Mouse (Mus musculus) induced T-regulatory cell, adult 2 months (primary cell): Measurements from ENCODE around the gene Ddt.
A peak's percentile ranks its signal among the peaks of the same experiment; 100 is the strongest.

Source experiments
- DNase-seq: peaks from one replicate; pipeline ENCODE4 v3.0.0-alpha.2; 2012; ENCODE audit warnings: low read depth

The Ddt gene

GRCm38 (mm10) chr10:75767756-75768155, 5.5 kb downstream of the Ddt start:
- DNase-seq = peak; percentile 44

GRCm38 (mm10) chr10:75766856-75767255, 6.4 kb downstream of the Ddt start:
- no peak for DNase-seq

- peak; percentile 96 for DNase-seq
Observed at GRCm38 (mm10) chr10:75764519-75765473, 8.4 kb downstream of the Ddt start.

GRCm38 (mm10) chr10:75763682-75764518, 9.3 kb downstream of the Ddt start, which contains the start of gene Cabin1:
TSS of gene Cabin1 (minus strand) at chr10:75764341.
- peak; percentile 100 for DNase-seq

- DNase-seq = no peak
Observed at GRCm38 (mm10) chr10:75762413-75762812, 10.8 kb downstream of the Ddt start.

GRCm38 (mm10) chr10:75760311-75760710, 12.9 kb downstream of the Ddt start:
- no peak for DNase-seq

- DNase-seq = no peak
Observed at GRCm38 (mm10) chr10:75756719-75757118, 16.5 kb downstream of the Ddt start.

GRCm38 (mm10) chr10:75744017-75744416, 29.2 kb downstream of the Ddt start:
- DNase-seq = peak; percentile 89

- no peak for DNase-seq
Observed at GRCm38 (mm10) chr10:75743369-75743768, 29.8 kb downstream of the Ddt start.

- DNase-seq = no peak
Observed at GRCm38 (mm10) chr10:75740866-75741265, 32.3 kb downstream of the Ddt start.

GRCm38 (mm10) chr10:75725449-75725848, 47.8 kb downstream of the Ddt start:
- no peak for DNase-seq
